In genomic region chr12:104425591-104425990, GRCm38 (mm10) we compare ENCODE assay signal across 23 mouse cellular contexts. TPM values are rescaled to one million over a fixed set of nuclear protein-coding genes. Genes with fewer than 3 reads are reported as not detected.
DNase-seq lines count a peak whose midpoint lies in the region; ATAC-seq and TF ChIP-seq lines count a peak whose summit lies in the region.
"Had no signal": no experiment of that assay in that cellular context is flagged by ENCODE, and none has a peak within 500 bp of the region (broad histone marks: within the 10 kb centered on the region; RNA-seq: fewer than 3 reads in every experiment).

No protein-coding gene starts in this region.

- H3K27ac ChIP-seq in layer of hippocampus, adult 2 months = peak overlapping the region; percentile 81; the same call in 1 of the 2 replicates
- H3K27ac ChIP-seq in neural tube, embryonic 15.5 days (replicated peaks) = no peak overlapping the region

- no peak overlapping the region for H3K4me3 ChIP-seq in layer of hippocampus, adult 2 months
- no peak overlapping the region for H3K4me3 ChIP-seq in neural tube, embryonic 15.5 days (replicated peaks)

- peaks cover 5% of the 10 kb centered on the region; the same call in 1 of the 2 replicates for H3K4me1 ChIP-seq in neural tube, embryonic 15.5 days

- no peaks in the 10 kb centered on the region for H3K36me3 ChIP-seq in neural tube, embryonic 15.5 days
- H3K36me3 ChIP-seq: G1E had no signal

- 0 out of 2 replicates have a peak, but pooled peaks cover 2% of the 10 kb centered on the region for H3K27me3 ChIP-seq in neural tube, embryonic 15.5 days (replicated peaks)
- H3K27me3 ChIP-seq: Patski had no signal

- ATAC-seq in neural tube, embryonic 15.5 days (ENCODE audit: low FRiP score) = no peak
- ATAC-seq: activated CD4-positive, CD25-positive, alpha-beta regulatory T cell, adult 4 months; CD4-positive, CD25-positive, alpha-beta regulatory T cell, adult 4 months; Patski had no signal

- TF ChIP-seq CTCF in layer of hippocampus, adult 2 months (conservative IDR thresholded peaks at IDR 0.05) = no peak

- peak in 1 of 2 experiments; percentile 40 for DNase-seq in layer of hippocampus, adult 2 months (ENCODE audit: low spot score in 2 of 2)
- no peak for DNase-seq in layer of hippocampus, adult 11-12 months (ENCODE audit: low spot score)
- peak; percentile 12 for DNase-seq in brain, adult 2 months (ENCODE audit: low read depth, low spot score)
- DNase-seq: adrenal gland, adult 2 months; adrenal gland, adult 8-10 months; adrenal gland, postnatal 10 days; adrenal gland, postnatal 14 days; adrenal gland, postnatal 25 days; adrenal gland, postnatal 36 days; B cell, adult 2 months; cerebellum, adult 11 months; cerebellum, adult 11-12 months; cerebellum, adult 18-20 months; cerebellum, adult 2 months had no signal

- no peaks in the 10 kb centered on the region for H3K9me3 ChIP-seq in neural tube, embryonic 15.5 days (replicated peaks)

- H3K9ac ChIP-seq in neural tube, embryonic 15.5 days (replicated peaks) = no peak overlapping the region

- no peak overlapping the region for H3K4me2 ChIP-seq in neural tube, embryonic 15.5 days

- 87% methylated on average over 3 of the region's 3 CpGs for WGBS in neural tube, embryonic 15.5 days

RNA-seq across cellular contexts. Expression of gene Serpina3n, which starts 19.1 kb away (rescaled TPM):
- total RNA-seq in layer of hippocampus, adult 2 months (2021) = 10 to 100 TPM; 79.6 to 81.5 TPM
- polyA plus RNA-seq in neural tube, embryonic 15.5 days (2015; fragmentation: Nextera tagmentation; extraction: Ambion mirVana) = 2.5 and 2.7 TPM in 2 replicates
- total RNA-seq: CH12.LX, G1E, MEL had no signal
- polyA plus RNA-seq: activated CD4-positive, CD25-positive, alpha-beta regulatory T cell, adult 4 months; C2C12; CD4-positive, CD25-positive, alpha-beta regulatory T cell, adult 4 months; G1E had no signal

RNA-seq across cellular contexts. Expression of gene Gsc, which starts 47.5 kb away (rescaled TPM):
- not detected for total RNA-seq in layer of hippocampus, adult 2 months (2021)
- not detected in 2 replicates for polyA plus RNA-seq in neural tube, embryonic 15.5 days (2015; fragmentation: Nextera tagmentation; extraction: Ambion mirVana)
- total RNA-seq: adrenal gland, adult 18-20 months; adrenal gland, adult 2 months; adrenal gland, postnatal 14 days; adrenal gland, postnatal 25 days; adrenal gland, postnatal 36 days; CH12.LX; G1E; MEL had no signal
- polyA plus RNA-seq: activated CD4-positive, CD25-positive, alpha-beta regulatory T cell, adult 4 months; C2C12; CD4-positive, CD25-positive, alpha-beta regulatory T cell, adult 4 months; cerebellum, adult 2 months; G1E had no signal
